ENCODE assay signal across 19 mouse cellular contexts in the genomic region with DNA sequence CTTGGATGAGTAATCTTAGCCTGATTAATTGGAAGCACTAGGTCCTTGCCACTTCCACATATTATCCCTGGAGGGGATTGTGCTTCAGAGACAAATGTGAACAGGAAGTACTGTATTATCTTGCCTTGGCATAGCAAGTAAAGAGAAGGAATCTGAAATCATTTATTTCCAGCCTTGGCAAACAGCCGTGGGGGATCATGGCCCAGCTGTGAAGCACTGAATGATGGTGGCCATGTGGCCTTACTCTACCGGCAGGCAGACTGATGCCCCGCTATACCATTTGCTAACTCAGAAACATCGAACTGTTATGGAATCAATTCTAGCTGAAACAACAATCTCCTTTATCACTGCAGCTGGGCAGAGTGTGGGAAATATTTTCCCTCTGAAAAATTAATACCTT.
DNase-seq lines count a peak whose midpoint lies in the region; ATAC-seq and TF ChIP-seq lines count a peak whose summit lies in the region.
"Had no signal": no experiment of that assay in that cellular context is flagged by ENCODE, and none has a peak within 500 bp of the region (broad histone marks: within the 10 kb centered on the region; RNA-seq: fewer than 3 reads in every experiment).

No protein-coding gene starts in this region.

- no peak overlapping the region for H3K27ac ChIP-seq in embryonic facial prominence, embryonic 11.5 days (replicated peaks; ENCODE audit: low read depth, low read length)
- no peak overlapping the region for H3K27ac ChIP-seq in embryonic facial prominence, embryonic 10.5 days (replicated peaks)
- H3K27ac ChIP-seq in kidney, adult 2 months (ENCODE audit: insufficient read depth, low read depth, low read length), result no peak overlapping the region
- no peak overlapping the region for H3K27ac ChIP-seq in kidney, embryonic 14.5 days (ENCODE audit: low read depth, low read length)
- no peak overlapping the region for H3K27ac ChIP-seq in limb, embryonic 14.5 days (replicated peaks; ENCODE audit: low read depth, low read length)
- H3K27ac ChIP-seq in limb, embryonic 10.5 days, result no peak overlapping the region
- no peak overlapping the region for H3K27ac ChIP-seq in embryonic facial prominence, embryonic 14.5 days (replicated peaks; ENCODE audit: low read depth, low read length)
- H3K27ac ChIP-seq: forebrain, embryonic 15.5 days; heart, embryonic 15.5 days; hindbrain, embryonic 15.5 days had no signal

- peak; percentile 20 for DNase-seq in embryonic facial prominence, embryonic 11.5 days (ENCODE audit: low spot score)
- no peak for DNase-seq in embryonic facial prominence, embryonic 10.5 days (ENCODE audit: low spot score)
- DNase-seq in kidney, adult 2 months, result peak; percentile 4
- peak; percentile 39 for DNase-seq in limb, embryonic 14.5 days (ENCODE audit: low spot score)
- no peak for DNase-seq in limb, embryonic 10.5 days (ENCODE audit: low spot score)
- peak; percentile 45 for DNase-seq in embryonic facial prominence, embryonic 14.5 days (ENCODE audit: low spot score)
- no peak for DNase-seq in left cerebral cortex, adult 9 months (ENCODE audit: low spot score in 2 of 2)
- DNase-seq: adrenal gland, adult 2 months; adrenal gland, postnatal 25 days; cerebellum, adult 18-20 months; cerebellum, adult 9-11 months; gastrocnemius, postnatal 36 days; heart, adult 18-20 months; heart, postnatal 14 days had no signal

- no peak for ATAC-seq in embryonic facial prominence, embryonic 11.5 days (replicated peaks; ENCODE audit: insufficient number of reproducible peaks, low FRiP score, low TSS enrichment, low read depth)
- ATAC-seq in kidney, embryonic 14.5 days (ENCODE audit: low FRiP score, low TSS enrichment), result no peak
- no peak for ATAC-seq in limb, embryonic 14.5 days (ENCODE audit: low FRiP score, low read depth)
- ATAC-seq in embryonic facial prominence, embryonic 14.5 days (ENCODE audit: low read depth), result no peak
- ATAC-seq: forebrain, embryonic 15.5 days had no signal

- no peak for TF ChIP-seq POLR2A in kidney, adult 2 months (IDR thresholded peaks at IDR 0.05; ENCODE audit: low read depth, low read length)
- no peak for TF ChIP-seq POLR2A in limb, embryonic 14.5 days (IDR thresholded peaks at IDR 0.05; ENCODE audit: borderline replicate concordance, extremely low read depth, insufficient read depth, insufficient read length)

- H3K4me2 ChIP-seq in embryonic facial prominence, embryonic 11.5 days (ENCODE audit: low read depth, low read length), result no peak overlapping the region
- no peak overlapping the region for H3K4me2 ChIP-seq in kidney, embryonic 14.5 days (replicated peaks; ENCODE audit: low read depth, low read length)
- H3K4me2 ChIP-seq in limb, embryonic 14.5 days (replicated peaks; ENCODE audit: low read depth, low read length, severe bottlenecking), result no peak overlapping the region
- H3K4me2 ChIP-seq in embryonic facial prominence, embryonic 14.5 days (ENCODE audit: low read depth, low read length), result no peak overlapping the region
- H3K4me2 ChIP-seq: forebrain, embryonic 15.5 days; heart, embryonic 11.5 days; heart, embryonic 15.5 days; hindbrain, embryonic 15.5 days had no signal

- no peak overlapping the region for H3K9ac ChIP-seq in embryonic facial prominence, embryonic 11.5 days (replicated peaks; ENCODE audit: low read length)
- H3K9ac ChIP-seq in kidney, embryonic 14.5 days (ENCODE audit: low read depth, low read length), result no peak overlapping the region
- H3K9ac ChIP-seq in limb, embryonic 14.5 days (ENCODE audit: low read depth, low read length, severe bottlenecking), result no peak overlapping the region
- no peak overlapping the region for H3K9ac ChIP-seq in embryonic facial prominence, embryonic 14.5 days (ENCODE audit: low read depth, low read length)
- H3K9ac ChIP-seq: forebrain, embryonic 15.5 days; heart, embryonic 15.5 days; hindbrain, embryonic 15.5 days had no signal

- H3K9me3 ChIP-seq in embryonic facial prominence, embryonic 11.5 days (replicated peaks; ENCODE audit: control insufficient read depth, low read length), result no peaks in the 10 kb centered on the region
- no peaks in the 10 kb centered on the region for H3K9me3 ChIP-seq in embryonic facial prominence, embryonic 10.5 days
- no peaks in the 10 kb centered on the region for H3K9me3 ChIP-seq in kidney, embryonic 14.5 days (ENCODE audit: control insufficient read depth, low read length)
- no peaks in the 10 kb centered on the region for H3K9me3 ChIP-seq in limb, embryonic 14.5 days (ENCODE audit: control insufficient read depth, low read length)
- H3K9me3 ChIP-seq in limb, embryonic 10.5 days (replicated peaks), result no peaks in the 10 kb centered on the region
- no peaks in the 10 kb centered on the region for H3K9me3 ChIP-seq in embryonic facial prominence, embryonic 14.5 days (ENCODE audit: control insufficient read depth, low read length)
- H3K9me3 ChIP-seq: forebrain, embryonic 15.5 days; heart, embryonic 15.5 days; hindbrain, embryonic 15.5 days had no signal

- no peaks in the 10 kb centered on the region for H3K36me3 ChIP-seq in embryonic facial prominence, embryonic 11.5 days (replicated peaks; ENCODE audit: control insufficient read depth, insufficient read depth, low read depth, low read length)
- H3K36me3 ChIP-seq in embryonic facial prominence, embryonic 10.5 days (replicated peaks), result no peaks in the 10 kb centered on the region
- H3K36me3 ChIP-seq in kidney, adult 2 months (ENCODE audit: control insufficient read depth, insufficient read depth, low read length), result no peaks in the 10 kb centered on the region
- H3K36me3 ChIP-seq in kidney, embryonic 14.5 days (ENCODE audit: control insufficient read depth, insufficient read depth, low read length), result no peaks in the 10 kb centered on the region
- H3K36me3 ChIP-seq in limb, embryonic 14.5 days (ENCODE audit: control insufficient read depth, insufficient read depth, low read length), result no peaks in the 10 kb centered on the region
- no peaks in the 10 kb centered on the region for H3K36me3 ChIP-seq in limb, embryonic 10.5 days
- no peaks in the 10 kb centered on the region for H3K36me3 ChIP-seq in embryonic facial prominence, embryonic 14.5 days (ENCODE audit: control insufficient read depth, insufficient read depth, low read length)
- H3K36me3 ChIP-seq: forebrain, embryonic 15.5 days; heart, embryonic 15.5 days; hindbrain, embryonic 15.5 days had no signal

- H3K4me1 ChIP-seq in embryonic facial prominence, embryonic 11.5 days (ENCODE audit: control insufficient read depth, insufficient read depth, low read length), result no peaks in the 10 kb centered on the region
- H3K4me1 ChIP-seq in embryonic facial prominence, embryonic 10.5 days, result peaks cover 5% of the 10 kb centered on the region
- no peaks in the 10 kb centered on the region for H3K4me1 ChIP-seq in kidney, adult 2 months (ENCODE audit: control insufficient read depth, insufficient read depth, low read length)
- no peaks in the 10 kb centered on the region for H3K4me1 ChIP-seq in kidney, embryonic 14.5 days (ENCODE audit: control insufficient read depth, insufficient read depth, low read length)
- H3K4me1 ChIP-seq in limb, embryonic 14.5 days (ENCODE audit: control insufficient read depth, insufficient read depth, low read length), result no peaks in the 10 kb centered on the region
- no peaks in the 10 kb centered on the region for H3K4me1 ChIP-seq in limb, embryonic 10.5 days
- no peaks in the 10 kb centered on the region for H3K4me1 ChIP-seq in embryonic facial prominence, embryonic 14.5 days (ENCODE audit: control insufficient read depth, insufficient read depth, low read length)
- H3K4me1 ChIP-seq: forebrain, embryonic 15.5 days; heart, embryonic 15.5 days had no signal

- WGBS in embryonic facial prominence, embryonic 11.5 days, result 56% methylated on average over 4 of the region's 4 CpGs
- WGBS in embryonic facial prominence, embryonic 10.5 days, result 63% methylated on average over 4 of the region's 4 CpGs
- WGBS in kidney, adult 2 months, result 47% methylated on average over 4 of the region's 4 CpGs
- 62% methylated on average over 4 of the region's 4 CpGs for WGBS in kidney, embryonic 14.5 days
- 55% methylated on average over 4 of the region's 4 CpGs for WGBS in limb, embryonic 14.5 days
- 78% methylated on average over 4 of the region's 4 CpGs for WGBS in limb, embryonic 10.5 days
- WGBS in embryonic facial prominence, embryonic 14.5 days, result 25% methylated on average over 4 of the region's 4 CpGs

- H3K4me3 ChIP-seq in embryonic facial prominence, embryonic 11.5 days (ENCODE audit: low read depth, low read length), result no peak overlapping the region
- H3K4me3 ChIP-seq in embryonic facial prominence, embryonic 10.5 days, result no peak overlapping the region
- H3K4me3 ChIP-seq in kidney, adult 2 months (ENCODE audit: insufficient read depth, low read depth, low read length), result no peak overlapping the region
- no peak overlapping the region for H3K4me3 ChIP-seq in kidney, embryonic 14.5 days (ENCODE audit: low read length)
- no peak overlapping the region for H3K4me3 ChIP-seq in limb, embryonic 14.5 days (replicated peaks; ENCODE audit: low read length)
- H3K4me3 ChIP-seq in limb, embryonic 10.5 days, result no peak overlapping the region
- no peak overlapping the region for H3K4me3 ChIP-seq in embryonic facial prominence, embryonic 14.5 days (ENCODE audit: low read depth, low read length)
- H3K4me3 ChIP-seq: forebrain, embryonic 15.5 days; heart, embryonic 15.5 days; hindbrain, embryonic 15.5 days had no signal

- H3K27me3 ChIP-seq in embryonic facial prominence, embryonic 11.5 days (ENCODE audit: control insufficient read depth, insufficient read depth, low read length), result no peaks in the 10 kb centered on the region
- no peaks in the 10 kb centered on the region for H3K27me3 ChIP-seq in embryonic facial prominence, embryonic 10.5 days (replicated peaks; ENCODE audit: low read depth, poor library complexity, severe bottlenecking)
- H3K27me3 ChIP-seq in kidney, adult 2 months (replicated peaks; ENCODE audit: control insufficient read depth, insufficient read depth, low read length), result no peaks in the 10 kb centered on the region
- no peaks in the 10 kb centered on the region for H3K27me3 ChIP-seq in kidney, embryonic 14.5 days (ENCODE audit: control insufficient read depth, insufficient read depth, low read length)
- no peaks in the 10 kb centered on the region for H3K27me3 ChIP-seq in limb, embryonic 14.5 days (ENCODE audit: control insufficient read depth, insufficient read depth, low read length)
- no peaks in the 10 kb centered on the region for H3K27me3 ChIP-seq in limb, embryonic 10.5 days (ENCODE audit: low read depth, poor library complexity, severe bottlenecking)
- H3K27me3 ChIP-seq in embryonic facial prominence, embryonic 14.5 days (replicated peaks; ENCODE audit: control insufficient read depth, insufficient read depth, low read length), result no peaks in the 10 kb centered on the region
- H3K27me3 ChIP-seq: forebrain, embryonic 15.5 days; heart, embryonic 15.5 days; hindbrain, embryonic 15.5 days had no signal

- TF ChIP-seq CTCF in kidney, adult 2 months (conservative IDR thresholded peaks at IDR 0.05; ENCODE audit: insufficient read depth, insufficient read length, low read depth, low read length), result no peak

Comparison
In these comparisons a context has a peak if more than half of its experiments do, and no peak if none do; other contexts are left out.
1. DNase-seq: peak in embryonic facial prominence, embryonic 11.5 days (single experiment), kidney, adult 2 months (single experiment), limb, embryonic 14.5 days (single experiment) and embryonic facial prominence, embryonic 14.5 days (single experiment); none in embryonic facial prominence, embryonic 10.5 days (single experiment), limb, embryonic 10.5 days (single experiment) and left cerebral cortex, adult 9 months (0 of 2).